Mouse (Mus musculus): ENCODE results near the gene Pjvk. TPM values are rescaled to one million over a fixed set of nuclear protein-coding genes. Genes with fewer than 3 reads are reported as not detected.

The Pjvk gene
- total RNA-seq, 1 experiment = not detected

GRCm38 (mm10) chr2:76610326-76611104, 37.8 kb upstream of the Pjvk start:
- Histone ChIP-seq H3K9me3 (ENCODE audit: control insufficient read depth, insufficient read depth, low read depth, low read length) (no peaks in the 10 kb centered on the region), H3K27ac (ENCODE audit: insufficient read depth, low read depth, low read length, poor library complexity, severe bottlenecking) (no peak overlapping the region), H3K36me3 (ENCODE audit: control insufficient read depth, insufficient read depth, low read length, poor library complexity, severe bottlenecking) (no peaks in the 10 kb centered on the region), H3K4me1 (ENCODE audit: control insufficient read depth in 2 of 2, insufficient read depth in 2 of 2, low read length in 2 of 2, poor library complexity in 1 of 2) (no peaks in the 10 kb centered on the region), H3K4me3 (ENCODE audit: insufficient read depth in 1 of 2, low read depth in 1 of 2, low read length in 2 of 2, poor library complexity in 1 of 2, severe bottlenecking in 1 of 2) (no peak overlapping the region), H3K9ac (ENCODE audit: insufficient read depth, low read depth, low read length, poor library complexity, severe bottlenecking) (no peak overlapping the region)
- DNase-seq (ENCODE audit: low read depth, low spot score) = no peak
- TF ChIP-seq HCFC1 (IDR thresholded peaks at IDR 0.05; ENCODE audit: borderline replicate concordance, insufficient read depth, low read length) (no peak), ZC3H11A (IDR thresholded peaks at IDR 0.05; ENCODE audit: borderline replicate concordance, low read depth, low read length) (no peak), CHD2 (IDR thresholded peaks at IDR 0.05; ENCODE audit: low read depth, low read length) (no peak), MAFK (IDR thresholded peaks at IDR 0.05; ENCODE audit: insufficient read depth, low read depth, low read length) (no peak), ZNF384 (IDR thresholded peaks at IDR 0.05; ENCODE audit: low read depth, low read length) (no peak)
- in situ Hi-C loops (cut with MboI; ENCODE audit: low sequenced_read_pairs in 2 of 2, unreplicated experiment in 2 of 2) = no loop called here

DNA sequence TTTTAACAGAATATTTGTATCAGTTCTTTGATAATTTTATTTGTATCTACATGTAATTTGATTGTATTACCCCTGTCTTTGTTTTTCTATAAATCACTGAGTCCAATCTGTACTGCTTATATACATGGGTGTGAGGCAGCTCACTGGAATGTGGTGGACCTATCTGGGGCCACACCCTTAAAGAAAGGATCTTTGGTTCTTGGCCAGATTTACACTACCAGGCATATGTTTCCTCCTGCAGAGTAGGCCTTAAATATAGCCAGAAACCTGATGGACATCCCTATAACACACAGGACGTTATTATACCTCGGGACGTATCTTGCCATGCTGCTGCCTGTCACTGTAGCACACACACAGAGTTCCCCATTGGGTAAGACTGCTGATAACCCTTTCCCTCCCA, 36.3 kb upstream of the Pjvk start:
- no peak for DNase-seq (ENCODE audit: low read depth, low spot score)
- no peaks in the 10 kb centered on the region for H3K9me3 ChIP-seq (ENCODE audit: control insufficient read depth, insufficient read depth, low read depth, low read length)
- H3K4me1 ChIP-seq (ENCODE audit: control insufficient read depth in 2 of 2, insufficient read depth in 2 of 2, low read length in 2 of 2, poor library complexity in 1 of 2) = no peaks in the 10 kb centered on the region
- no peak for TF ChIP-seq CHD2 (IDR thresholded peaks at IDR 0.05; ENCODE audit: low read depth, low read length)
- no peak for TF ChIP-seq MAFK (IDR thresholded peaks at IDR 0.05; ENCODE audit: insufficient read depth, low read depth, low read length)
- no peak for TF ChIP-seq ZNF384 (IDR thresholded peaks at IDR 0.05; ENCODE audit: low read depth, low read length)
- TF ChIP-seq HCFC1 (IDR thresholded peaks at IDR 0.05; ENCODE audit: borderline replicate concordance, insufficient read depth, low read length) = no peak
- TF ChIP-seq ZC3H11A (IDR thresholded peaks at IDR 0.05; ENCODE audit: borderline replicate concordance, low read depth, low read length) = no peak
- H3K9ac ChIP-seq (ENCODE audit: insufficient read depth, low read depth, low read length, poor library complexity, severe bottlenecking) = no peak overlapping the region
- in situ Hi-C loops (cut with MboI; ENCODE audit: low sequenced_read_pairs in 2 of 2, unreplicated experiment in 2 of 2) = no loop called here
- H3K27ac ChIP-seq (ENCODE audit: insufficient read depth, low read depth, low read length, poor library complexity, severe bottlenecking) = no peak overlapping the region
- no peaks in the 10 kb centered on the region for H3K36me3 ChIP-seq (ENCODE audit: control insufficient read depth, insufficient read depth, low read length, poor library complexity, severe bottlenecking)
- H3K4me3 ChIP-seq (ENCODE audit: insufficient read depth in 1 of 2, low read depth in 1 of 2, low read length in 2 of 2, poor library complexity in 1 of 2, severe bottlenecking in 1 of 2) = no peak overlapping the region

- Histone ChIP-seq H3K27ac (ENCODE audit: insufficient read depth, low read depth, low read length, poor library complexity, severe bottlenecking) (no peak overlapping the region), H3K36me3 (ENCODE audit: control insufficient read depth, insufficient read depth, low read length, poor library complexity, severe bottlenecking) (no peaks in the 10 kb centered on the region), H3K9ac (ENCODE audit: insufficient read depth, low read depth, low read length, poor library complexity, severe bottlenecking) (no peak overlapping the region), H3K4me3 (ENCODE audit: insufficient read depth in 1 of 2, low read depth in 1 of 2, low read length in 2 of 2, poor library complexity in 1 of 2, severe bottlenecking in 1 of 2) (no peak overlapping the region), H3K4me1 (ENCODE audit: control insufficient read depth in 2 of 2, insufficient read depth in 2 of 2, low read length in 2 of 2, poor library complexity in 1 of 2) (no peaks in the 10 kb centered on the region), H3K9me3 (ENCODE audit: control insufficient read depth, insufficient read depth, low read depth, low read length) (no peaks in the 10 kb centered on the region)
- in situ Hi-C loops (cut with MboI; ENCODE audit: low sequenced_read_pairs in 2 of 2, unreplicated experiment in 2 of 2) = no loop called here
- peak; percentile 9 for DNase-seq (ENCODE audit: low read depth, low spot score)
- 0 out of 2 replicates have a peak, but pooled peaks have one; percentile 21 for TF ChIP-seq ZC3H11A (IDR thresholded peaks at IDR 0.05; ENCODE audit: borderline replicate concordance, low read depth, low read length)
- TF ChIP-seq ZNF384 (IDR thresholded peaks at IDR 0.05; ENCODE audit: low read depth, low read length) = no peak
These were observed 30.2 kb upstream of the Pjvk start for GRCm38 (mm10) chr2:76618078-76618477.

- Histone ChIP-seq H3K4me1 (ENCODE audit: control insufficient read depth in 2 of 2, insufficient read depth in 2 of 2, low read length in 2 of 2, poor library complexity in 1 of 2) (no peaks in the 10 kb centered on the region), H3K9ac (ENCODE audit: insufficient read depth, low read depth, low read length, poor library complexity, severe bottlenecking) (no peak overlapping the region), H3K27ac (ENCODE audit: insufficient read depth, low read depth, low read length, poor library complexity, severe bottlenecking) (no peak overlapping the region), H3K9me3 (ENCODE audit: control insufficient read depth, insufficient read depth, low read depth, low read length) (no peaks in the 10 kb centered on the region), H3K4me3 (ENCODE audit: insufficient read depth in 1 of 2, low read depth in 1 of 2, low read length in 2 of 2, poor library complexity in 1 of 2, severe bottlenecking in 1 of 2) (no peak overlapping the region), H3K36me3 (ENCODE audit: control insufficient read depth, insufficient read depth, low read length, poor library complexity, severe bottlenecking) (no peaks in the 10 kb centered on the region)
- no peak for DNase-seq (ENCODE audit: low read depth, low spot score)
- in situ Hi-C loops (cut with MboI; ENCODE audit: low sequenced_read_pairs in 2 of 2, unreplicated experiment in 2 of 2) = no loop called here
- TF ChIP-seq ZC3H11A (IDR thresholded peaks at IDR 0.05; ENCODE audit: borderline replicate concordance, low read depth, low read length) (no peak), CHD2 (IDR thresholded peaks at IDR 0.05; ENCODE audit: low read depth, low read length) (no peak), HCFC1 (IDR thresholded peaks at IDR 0.05; ENCODE audit: borderline replicate concordance, insufficient read depth, low read length) (no peak), ZNF384 (IDR thresholded peaks at IDR 0.05; ENCODE audit: low read depth, low read length) (no peak), MAFK (IDR thresholded peaks at IDR 0.05; ENCODE audit: insufficient read depth, low read depth, low read length) (no peak)
These were observed 28.1 kb upstream of the Pjvk start for GRCm38 (mm10) chr2:76620188-76620587.

Measured in ES-E14 (cell line).